Mouse (Mus musculus) 3134 (cell line): ENCODE results near the gene Rrm2.
A peak's percentile ranks its signal among the peaks of the same experiment; 100 is the strongest.
"Not testable (repeated sequence)": the region's sequence is repeated elsewhere in the genome, so short reads cannot be mapped to it uniquely, and the experiment has no call there.

Experiments
- DNase-seq: peaks from one replicate; pipeline ENCODE4 v3.0.0-alpha.2; 2011; ENCODE audit warnings: low spot score; ENCODE audit not compliant: insufficient read length; ENCODE audit errors: extremely low read depth

Gene Rrm2

GRCm38 (mm10) chr12:24707954-24708823, at the start of gene Rrm2:
Gene Rrm2 (plus strand): TSS chr12:24708241.
- peak; percentile 98 for DNase-seq

GRCm38 (mm10) chr12:24658998-24659397, 49.0 kb upstream of the Rrm2 start:
- no peak for DNase-seq

GRCm38 (mm10) chr12:24659923-24660322, 48.1 kb upstream of the Rrm2 start:
- no peak for DNase-seq

DNA sequence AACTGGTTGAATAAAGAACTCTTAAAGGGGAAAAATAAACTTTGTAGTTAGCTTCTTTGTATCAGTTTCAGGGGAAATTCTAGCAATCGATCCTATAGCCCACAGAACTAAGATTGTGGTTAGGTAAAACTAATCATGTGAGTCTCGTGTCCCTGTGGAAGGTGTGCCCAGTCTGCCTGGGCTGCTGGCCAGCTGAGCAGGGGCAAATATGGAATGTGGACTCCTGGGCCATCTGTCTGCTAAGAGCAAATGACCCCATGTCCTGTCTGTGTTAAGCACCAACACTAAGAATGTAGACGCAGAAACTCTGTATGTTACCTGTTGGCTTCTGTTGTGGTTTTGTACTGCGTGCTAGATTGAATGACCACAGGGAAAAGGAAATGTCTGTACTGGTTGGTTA, 46.9 kb upstream of the Rrm2 start:
- no peak for DNase-seq

- no peak for DNase-seq
Observed at GRCm38 (mm10) chr12:24662131-24662530, 45.9 kb upstream of the Rrm2 start.

- no peak for DNase-seq
Observed at GRCm38 (mm10) chr12:24680096-24680491, 27.9 kb upstream of the Rrm2 start.

GRCm38 (mm10) chr12:24680492-24681285, 27.4 kb upstream of the Rrm2 start:
- DNase-seq, result no peak

GRCm38 (mm10) chr12:24681286-24682023, 26.6 kb upstream of the Rrm2 start, which contains the start of gene Cys1:
Gene Cys1 (minus strand): TSS chr12:24681813.
- DNase-seq, result no peak

GRCm38 (mm10) chr12:24682563-24682962, 25.5 kb upstream of the Rrm2 start:
- DNase-seq, result no peak

DNA sequence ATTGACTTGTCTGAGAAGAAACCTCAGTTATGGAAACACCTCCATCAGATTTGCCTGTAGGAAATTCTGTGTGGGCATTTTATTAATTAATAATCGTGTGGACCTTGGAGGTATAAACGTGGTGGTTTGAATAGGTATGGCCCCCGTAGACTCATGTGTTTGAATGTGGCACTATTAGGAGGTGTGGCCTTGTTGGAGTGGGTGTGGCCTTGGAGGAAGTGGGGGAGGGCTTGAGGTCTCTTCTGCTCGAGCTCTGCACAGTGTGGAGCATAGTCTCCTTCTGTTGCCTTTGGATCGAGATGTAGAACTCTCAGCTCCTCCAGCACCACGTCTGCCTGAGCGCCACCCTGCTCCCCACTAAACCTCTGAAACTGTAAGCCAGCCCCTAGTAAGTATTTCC, 24.6 kb upstream of the Rrm2 start:
- no peak for DNase-seq

DNA sequence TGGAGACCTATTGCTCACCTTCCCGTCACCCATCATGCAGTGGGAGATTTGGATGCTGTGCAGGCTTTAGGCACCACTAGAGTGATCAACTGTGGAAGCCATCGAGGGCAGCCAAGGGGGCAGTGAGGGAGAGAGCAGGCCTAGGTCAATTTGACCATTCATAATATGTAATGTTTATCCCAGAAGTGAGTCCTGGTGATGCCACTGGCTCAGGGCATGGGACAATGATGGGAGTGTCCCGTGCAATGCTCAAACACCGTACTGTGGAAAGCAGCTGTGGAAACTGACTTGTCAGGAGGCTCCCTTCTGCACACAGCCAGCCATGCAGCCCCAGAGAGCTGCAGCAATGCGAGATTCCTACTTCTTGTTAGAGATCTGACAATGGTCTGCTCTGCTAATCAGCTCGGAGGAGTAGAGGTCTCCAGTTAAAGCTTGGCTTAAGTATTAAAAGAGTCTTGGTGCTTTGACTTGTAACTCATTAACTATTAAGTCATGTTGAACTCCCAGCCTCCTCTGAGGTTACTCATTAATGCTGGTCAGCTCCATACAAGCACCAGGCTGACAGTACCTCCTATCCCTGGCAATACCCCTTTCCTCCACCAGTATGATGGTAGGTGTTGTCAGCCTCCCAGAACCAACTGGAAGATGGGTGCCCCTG, 21.9 kb upstream of the Rrm2 start:
- DNase-seq, result no peak

- DNase-seq, result no peak
Observed at GRCm38 (mm10) chr12:24686696-24687346, 21.2 kb upstream of the Rrm2 start.

- no peak for DNase-seq
Observed at GRCm38 (mm10) chr12:24690351-24690750, 17.7 kb upstream of the Rrm2 start.

- DNase-seq, result peak; percentile 43
Observed at GRCm38 (mm10) chr12:24696500-24697483, 11.2 kb upstream of the Rrm2 start.

- no peak for DNase-seq
Observed at GRCm38 (mm10) chr12:24697484-24698204, 10.4 kb upstream of the Rrm2 start.

DNA sequence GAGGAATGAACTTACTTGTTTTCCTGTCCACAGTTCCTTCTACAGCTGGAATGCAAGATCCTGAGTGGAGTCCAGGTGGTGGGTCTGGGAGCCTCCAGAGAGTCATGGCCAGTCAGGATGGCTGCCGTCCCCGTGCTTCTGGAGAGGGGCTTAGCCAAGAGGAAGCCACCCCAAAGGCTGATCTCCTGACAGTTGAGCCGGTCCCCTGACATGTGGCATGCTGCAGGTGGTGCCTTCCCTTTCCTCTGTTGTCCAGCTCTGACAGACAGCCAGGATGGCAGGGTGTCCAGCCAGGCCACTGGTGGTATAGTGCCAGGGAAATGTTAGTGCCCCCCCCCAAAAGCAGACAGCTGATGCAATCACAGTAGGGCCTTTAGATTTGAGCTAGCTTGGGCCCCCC, 9.5 kb upstream of the Rrm2 start:
- DNase-seq, result no peak

- no peak for DNase-seq
Observed at GRCm38 (mm10) chr12:24699578-24699977, 8.5 kb upstream of the Rrm2 start.

- not testable (repeated sequence) for DNase-seq
Observed at GRCm38 (mm10) chr12:24701621-24702020, 6.4 kb upstream of the Rrm2 start.
